Mouse (Mus musculus) embryo, embryonic 11.5 days (tissue): ENCODE measurements around the gene Mpeg1.
A peak's percentile ranks its signal among the peaks of the same experiment; 100 is the strongest.

Experiments used
- DNase-seq: peaks from one replicate; pipeline ENCODE4 v3.0.0-alpha.2; 2012; ENCODE audit warnings: low read depth, low spot score

Mpeg1 gene

GRCm38 (mm10) chr19:12489675-12490570 lies 29.3 kb downstream of the Mpeg1 start:
- DNase-seq = no peak

DNA sequence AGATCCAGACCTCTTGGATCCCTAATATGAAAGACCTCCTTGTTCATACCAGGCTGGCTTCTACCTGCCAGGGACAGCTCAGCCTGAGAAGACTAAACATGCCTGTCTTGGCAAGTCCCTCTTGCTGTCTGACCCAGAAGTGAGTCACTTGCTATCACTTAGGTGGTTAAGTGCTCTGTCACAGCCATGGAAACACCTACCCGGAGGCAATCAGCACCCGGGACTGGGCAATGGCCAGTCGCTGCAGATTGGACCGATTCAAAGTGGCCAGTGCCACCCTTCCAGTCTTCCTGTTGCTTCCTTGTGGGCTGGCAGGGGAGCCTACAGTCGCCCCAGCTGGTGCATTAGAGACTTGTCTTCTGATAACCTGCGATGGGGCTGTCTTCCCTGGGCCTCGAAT lies 31.1 kb downstream of the Mpeg1 start:
- DNase-seq = no peak

DNA sequence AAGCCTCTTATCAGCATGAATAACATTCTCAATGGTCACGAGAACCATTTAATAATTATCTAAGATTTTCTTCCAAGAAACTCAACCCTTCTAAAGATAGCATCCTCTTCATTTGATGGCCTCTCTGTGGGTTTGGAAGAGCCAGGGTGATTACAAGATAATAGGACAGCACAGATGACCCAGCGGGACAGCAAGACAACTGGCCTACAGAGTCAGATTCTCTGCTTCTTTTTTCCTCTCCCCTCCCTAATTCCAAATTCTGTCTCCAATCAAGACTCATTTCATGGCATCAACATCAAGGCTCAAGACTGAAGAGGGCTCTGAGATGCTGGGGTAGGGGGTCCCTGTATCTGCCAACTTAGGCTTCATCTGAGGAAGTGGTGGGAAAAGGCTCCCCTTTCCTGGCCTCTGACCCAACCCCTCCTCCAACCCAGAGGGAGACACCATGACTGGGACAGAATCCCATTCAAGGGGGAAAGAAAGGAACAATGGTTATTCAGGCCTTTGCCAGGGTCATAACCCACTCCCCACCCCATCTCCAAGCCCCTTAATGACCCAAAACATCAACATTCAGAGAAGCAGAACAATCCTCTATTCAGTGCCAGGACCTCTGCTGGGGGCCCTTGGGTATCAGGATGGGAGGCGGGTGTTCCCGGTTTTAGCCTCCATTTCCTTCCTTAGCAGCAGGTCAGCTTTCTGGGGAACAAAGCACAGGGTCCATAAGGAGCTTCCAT lies 33.0 kb downstream of the Mpeg1 start:
- no peak for DNase-seq

DNA sequence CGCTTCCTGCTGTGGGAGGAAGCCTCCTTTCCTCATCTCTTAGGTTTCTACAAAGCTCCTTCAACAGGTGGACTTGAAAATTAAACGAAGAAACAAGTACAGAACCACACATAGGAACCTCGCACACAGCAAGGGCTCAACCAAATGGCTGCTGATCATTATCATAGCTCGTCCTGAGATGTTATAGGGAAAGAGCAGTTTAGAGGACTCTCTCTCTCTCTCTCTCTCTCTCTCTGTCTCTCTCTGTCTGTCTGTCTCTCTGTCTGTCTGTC lies 33.5 kb downstream of the Mpeg1 start:
- no peak for DNase-seq

- DNase-seq = no peak
Measured at GRCm38 (mm10) chr19:12494972-12495535, 34.5 kb downstream of the Mpeg1 start.

DNA sequence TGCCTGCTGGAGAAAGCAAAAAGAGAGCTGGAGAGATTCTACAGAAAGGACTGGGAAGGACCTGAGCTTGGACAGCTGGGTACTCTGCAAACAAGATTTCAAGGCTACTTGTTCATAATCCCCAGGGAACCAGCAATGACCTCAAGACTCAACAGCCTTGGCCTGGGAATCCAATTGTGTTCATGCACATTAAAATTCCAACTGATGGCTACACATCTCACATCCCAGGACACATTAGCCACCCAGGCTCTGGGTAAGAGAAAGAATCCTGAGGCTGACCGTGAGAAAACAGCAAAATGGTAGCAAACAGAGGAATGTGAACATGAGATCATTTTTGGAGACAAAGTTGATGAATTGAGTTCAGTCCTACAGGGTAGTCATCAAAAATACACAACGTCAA lies 35.7 kb downstream of the Mpeg1 start:
- DNase-seq = no peak

- no peak for DNase-seq
Measured at GRCm38 (mm10) chr19:12497909-12498308, 37.3 kb downstream of the Mpeg1 start.

GRCm38 (mm10) chr19:12498321-12498720 lies 37.7 kb downstream of the Mpeg1 start:
- DNase-seq = no peak

DNA sequence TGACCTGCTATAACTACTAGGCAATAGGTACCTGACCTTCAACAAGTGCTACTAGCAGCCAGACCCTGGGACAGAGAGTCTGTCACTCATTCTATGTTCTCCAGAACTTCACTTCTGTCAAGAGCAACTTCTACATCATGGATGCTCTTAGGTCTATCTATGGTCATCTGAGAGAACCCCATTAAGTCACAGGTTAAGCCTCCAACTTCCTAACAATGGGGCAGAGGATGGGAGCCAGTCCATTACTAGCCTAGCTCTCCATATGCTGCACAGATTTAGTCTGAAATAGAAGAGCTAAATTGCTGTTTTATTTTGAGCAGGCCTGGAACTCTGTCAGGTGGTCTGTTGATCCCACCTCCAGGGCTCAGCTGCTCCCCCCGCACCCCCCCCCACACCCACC lies 38.4 kb downstream of the Mpeg1 start:
- no peak for DNase-seq

- no peak for DNase-seq
Measured at GRCm38 (mm10) chr19:12499485-12499884, 38.9 kb downstream of the Mpeg1 start.

DNA sequence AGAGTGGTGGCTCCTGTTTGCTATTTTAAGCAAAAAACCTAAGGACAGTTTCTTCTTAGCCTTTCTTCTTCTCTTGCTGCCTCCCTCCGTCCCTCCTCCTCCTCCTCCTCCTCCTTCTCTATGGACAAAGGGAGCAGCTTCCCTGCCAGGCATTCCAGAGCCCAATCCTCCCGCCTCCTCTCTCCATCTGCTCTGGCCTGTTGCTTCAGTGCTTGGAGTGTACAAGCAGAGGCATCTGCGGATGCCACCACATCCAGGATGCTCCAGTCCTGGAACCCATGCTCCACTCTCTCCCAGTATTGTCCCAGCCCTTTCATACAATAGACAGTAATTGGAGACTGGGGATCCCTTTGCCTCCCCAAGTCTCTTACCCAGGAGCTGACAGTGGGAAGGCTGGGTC lies 39.5 kb downstream of the Mpeg1 start:
- DNase-seq = no peak

GRCm38 (mm10) chr19:12500881-12501311 lies 40.3 kb downstream of the Mpeg1 start:
- DNase-seq = no peak

- peak; percentile 86 for DNase-seq
Measured at GRCm38 (mm10) chr19:12501370-12502347, 41.1 kb downstream of the Mpeg1 start, which contains the start of gene Dtx4. TSS of gene Dtx4 (minus strand) at chr19:12501454.

- no peak for DNase-seq
Measured at GRCm38 (mm10) chr19:12502756-12503155, 42.2 kb downstream of the Mpeg1 start.

DNA sequence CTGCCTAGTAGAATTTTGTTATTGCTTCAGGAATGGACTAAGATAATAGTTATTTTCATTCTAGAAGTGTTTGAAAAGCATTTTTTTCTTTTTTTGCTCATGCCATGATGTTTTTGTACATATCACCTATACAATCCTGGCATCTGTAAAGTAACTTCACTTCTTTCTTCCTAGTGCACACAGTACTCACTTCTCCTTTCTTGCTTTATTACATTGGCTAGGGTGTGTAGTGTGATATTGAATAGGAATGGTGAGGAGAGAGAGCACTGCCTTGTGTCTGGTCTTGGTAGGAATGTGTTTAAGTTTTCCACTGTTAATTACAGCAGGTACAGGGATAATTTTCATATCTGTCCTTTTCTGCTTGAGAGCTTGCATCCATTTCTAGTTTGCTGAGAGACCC lies 54.0 kb downstream of the Mpeg1 start:
- DNase-seq = no peak
